Mouse (Mus musculus): ENCODE measurements at regions not wholly inside any gene's neighbourhood (a gene's known extent, or its start where the extent isn't known, plus 50 kb on each side); places are given as distances from the start of the nearest gene placed in this dataset.

GRCm38 (mm10) chr5:45136696-45137095 is 313.3 kb downstream of the Qdpr start:
- in situ Hi-C loops (cut with MseI, MboI), result no loop called here

GRCm38 (mm10) chr5:45127971-45128370 is 322.1 kb downstream of the Qdpr start:
- in situ Hi-C loops (cut with MseI, MboI), result no loop called here

- in situ Hi-C loops (cut with MseI, MboI), result no loop called here
Measured at GRCm38 (mm10) chr5:45121751-45122280, 322.3 kb upstream of the Ldb2 start.

- in situ Hi-C loops (cut with MseI, MboI), result no loop called here
Measured at GRCm38 (mm10) chr5:45119757-45120156, 320.3 kb upstream of the Ldb2 start.

- in situ Hi-C loops (cut with MseI, MboI), result no loop called here
Measured at GRCm38 (mm10) chr5:45111246-45111645, 311.8 kb upstream of the Ldb2 start.

- in situ Hi-C loops (cut with MseI, MboI), result no loop called here
Measured at GRCm38 (mm10) chr5:45110797-45111196, 311.3 kb upstream of the Ldb2 start.

GRCm38 (mm10) chr5:45105236-45105816 is 305.8 kb upstream of the Ldb2 start:
- in situ Hi-C loops (cut with MseI, MboI), result no loop called here

GRCm38 (mm10) chr5:45103763-45104428 is 304.4 kb upstream of the Ldb2 start:
- in situ Hi-C loops (cut with MseI, MboI), result no loop called here

- in situ Hi-C loops (cut with MseI, MboI), result no loop called here
Measured at GRCm38 (mm10) chr5:45102661-45103060, 303.2 kb upstream of the Ldb2 start.

- in situ Hi-C loops (cut with MseI, MboI), result no loop called here
Measured at GRCm38 (mm10) chr5:45101777-45102176, 302.3 kb upstream of the Ldb2 start.

- in situ Hi-C loops (cut with MseI, MboI), result no loop called here
Measured at GRCm38 (mm10) chr5:45099082-45099481, 299.6 kb upstream of the Ldb2 start.

GRCm38 (mm10) chr5:45097941-45098340 is 298.5 kb upstream of the Ldb2 start:
- in situ Hi-C loops (cut with MseI, MboI), result no loop called here

- in situ Hi-C loops (cut with MseI, MboI), result no loop called here
Measured at GRCm38 (mm10) chr5:45084741-45085140, 285.3 kb upstream of the Ldb2 start.

- in situ Hi-C loops (cut with MseI, MboI), result no loop called here
Measured at GRCm38 (mm10) chr5:45082601-45083000, 283.1 kb upstream of the Ldb2 start.

- in situ Hi-C loops (cut with MseI, MboI), result no loop called here
Measured at GRCm38 (mm10) chr5:45076347-45076890, 276.9 kb upstream of the Ldb2 start.

GRCm38 (mm10) chr5:45075195-45075594 is 275.7 kb upstream of the Ldb2 start:
- in situ Hi-C loops (cut with MseI, MboI), result no loop called here

- in situ Hi-C loops (cut with MseI, MboI), result no loop called here
Measured at GRCm38 (mm10) chr5:45072529-45072928, 273.0 kb upstream of the Ldb2 start.

- in situ Hi-C loops (cut with MseI, MboI), result no loop called here
Measured at GRCm38 (mm10) chr5:45065917-45066699, 266.6 kb upstream of the Ldb2 start.

- in situ Hi-C loops (cut with MseI, MboI), result no loop called here
Measured at GRCm38 (mm10) chr5:45062567-45062966, 263.1 kb upstream of the Ldb2 start.

- in situ Hi-C loops (cut with MseI, MboI), result no loop called here
Measured at GRCm38 (mm10) chr5:45055276-45055959, 255.9 kb upstream of the Ldb2 start.

GRCm38 (mm10) chr5:45049410-45049809 is 249.9 kb upstream of the Ldb2 start:
- in situ Hi-C loops (cut with MseI, MboI), result no loop called here

GRCm38 (mm10) chr5:45042914-45043313 is 243.4 kb upstream of the Ldb2 start:
- in situ Hi-C loops (cut with MseI, MboI), result no loop called here
